Mouse (Mus musculus): ENCODE data around the gene Nipa1.
A peak's percentile ranks its signal among the peaks of the same experiment; 100 is the strongest.
"Not testable (repeated sequence)": the region's sequence is repeated elsewhere in the genome, so short reads cannot be mapped to it uniquely, and the experiment has no call there.

Nipa1 gene

GRCm38 (mm10) chr7:56019930-56020253 lies at the start of gene Nipa1:
TSS of gene Nipa1 (minus strand) at chr7:56019954.
- no peak for DNase-seq (ENCODE audit: low spot score in 2 of 2)

DNA sequence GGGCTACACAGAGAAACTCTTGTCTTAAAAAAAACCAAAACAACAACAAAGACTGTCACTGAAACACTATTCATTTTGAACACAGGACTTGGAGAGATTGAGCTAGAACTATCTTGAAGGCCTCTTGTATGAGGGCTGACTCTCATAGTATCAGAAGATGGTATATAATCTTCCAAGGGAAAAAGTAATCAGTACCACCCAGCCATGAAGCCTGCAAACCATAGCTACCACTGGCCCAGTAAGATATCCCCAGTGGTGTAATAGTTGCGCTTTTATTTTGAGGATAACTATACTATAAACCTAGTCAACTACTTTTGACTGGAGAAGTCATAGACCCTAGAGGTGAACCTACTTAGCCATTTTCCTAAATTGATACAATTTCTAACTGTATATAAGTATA lies 46.9 kb upstream of the Nipa1 start:
- no peak for DNase-seq (ENCODE audit: low spot score in 2 of 2)

- no peak for DNase-seq (ENCODE audit: low spot score in 2 of 2)
These were observed 46.4 kb upstream of the Nipa1 start for GRCm38 (mm10) chr7:56066136-56066535.

DNA sequence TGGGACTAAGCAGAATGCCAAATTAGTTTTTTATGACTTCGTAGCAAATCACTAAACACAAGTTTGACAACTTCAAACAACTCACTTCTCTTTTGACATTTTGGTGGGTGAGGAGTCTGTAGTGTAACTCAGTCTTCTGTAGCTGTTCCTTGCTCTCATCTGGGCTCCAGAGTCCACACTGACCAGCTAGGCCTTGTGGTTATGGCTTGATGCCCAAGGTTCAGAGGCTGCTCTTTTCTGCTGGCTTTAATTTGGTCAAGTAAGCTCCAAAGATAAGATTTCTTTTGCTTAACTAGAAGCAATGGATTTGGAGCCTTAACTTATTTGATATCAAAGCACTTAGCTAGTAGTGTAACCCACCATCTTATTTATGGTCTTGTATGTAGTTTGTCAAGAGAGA lies 45.1 kb upstream of the Nipa1 start:
- DNase-seq (ENCODE audit: low spot score in 2 of 2) = no peak

DNA sequence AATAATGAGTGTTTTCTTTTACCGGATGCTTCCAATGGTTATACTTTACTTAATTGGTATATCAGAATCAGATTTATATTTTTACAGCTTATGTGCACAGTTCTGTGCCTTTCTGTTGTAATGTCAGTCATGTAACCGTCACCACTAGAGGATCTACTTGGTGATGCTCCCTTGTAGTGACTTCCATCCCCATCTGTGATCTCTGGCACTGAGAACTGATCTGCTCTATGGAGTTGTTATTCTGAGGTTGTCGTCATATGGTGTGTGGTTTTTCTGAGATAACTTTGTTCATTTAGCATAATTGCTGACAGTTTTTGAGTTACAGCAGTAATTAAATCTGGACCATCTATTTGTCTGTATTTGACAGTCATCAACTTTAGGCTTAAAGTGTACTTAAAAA lies 35.6 kb upstream of the Nipa1 start:
- DNase-seq (ENCODE audit: low spot score in 2 of 2) = no peak

- no peak for DNase-seq (ENCODE audit: low spot score in 2 of 2)
These were observed 33.2 kb upstream of the Nipa1 start for GRCm38 (mm10) chr7:56052996-56053395.

DNA sequence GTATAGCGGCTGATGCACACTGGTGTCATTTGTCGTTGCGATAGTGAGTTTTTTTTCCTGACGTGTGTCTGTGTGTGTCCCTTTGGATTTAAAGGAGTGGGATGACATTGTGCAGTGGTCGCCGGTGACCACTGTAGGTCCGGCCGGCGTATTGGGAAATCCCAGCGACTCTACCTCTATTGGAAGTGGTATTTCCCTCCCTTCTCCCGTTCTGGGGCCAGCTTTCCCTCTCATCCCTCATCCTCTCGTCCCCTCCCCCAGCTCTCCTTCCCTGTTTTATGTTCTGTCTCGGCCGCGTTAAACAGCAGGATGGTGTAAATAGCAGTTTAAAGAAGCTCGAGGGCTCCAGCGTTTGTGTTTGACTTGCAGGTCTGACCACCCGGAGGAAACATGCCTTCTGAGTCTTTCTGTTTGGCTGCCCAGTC lies 30.7 kb upstream of the Nipa1 start:
- peak in 1 of 2 experiments; percentile 3 for DNase-seq (ENCODE audit: low spot score in 2 of 2)

- DNase-seq (ENCODE audit: low spot score in 2 of 2) = peak; percentile 95 to 96
These were observed 30.1 kb upstream of the Nipa1 start, which contains the start of gene Herc2 for GRCm38 (mm10) chr7:56049831-56050321. TSS of gene Herc2 (plus strand) at chr7:56050196.

GRCm38 (mm10) chr7:56047178-56047577 lies 27.4 kb upstream of the Nipa1 start:
- DNase-seq (ENCODE audit: low spot score in 2 of 2) = no peak

DNA sequence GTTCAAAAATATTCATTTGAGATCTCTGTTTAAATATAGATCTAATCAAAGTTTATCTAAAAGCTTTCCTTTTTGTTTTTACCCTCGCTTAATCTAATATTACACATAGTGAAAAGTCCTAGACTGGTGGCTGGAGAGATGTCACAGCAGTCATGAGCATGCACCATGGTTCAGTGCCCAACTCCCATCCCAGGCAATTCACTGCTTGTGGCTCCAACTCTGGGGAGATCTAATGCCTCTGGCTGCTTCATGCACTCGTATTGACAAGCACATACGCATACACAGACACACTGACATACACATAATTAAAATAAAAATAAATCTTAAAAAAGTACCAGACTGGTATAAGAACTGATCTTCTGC lies 24.5 kb upstream of the Nipa1 start:
- DNase-seq (ENCODE audit: low spot score in 2 of 2) = no peak

DNA sequence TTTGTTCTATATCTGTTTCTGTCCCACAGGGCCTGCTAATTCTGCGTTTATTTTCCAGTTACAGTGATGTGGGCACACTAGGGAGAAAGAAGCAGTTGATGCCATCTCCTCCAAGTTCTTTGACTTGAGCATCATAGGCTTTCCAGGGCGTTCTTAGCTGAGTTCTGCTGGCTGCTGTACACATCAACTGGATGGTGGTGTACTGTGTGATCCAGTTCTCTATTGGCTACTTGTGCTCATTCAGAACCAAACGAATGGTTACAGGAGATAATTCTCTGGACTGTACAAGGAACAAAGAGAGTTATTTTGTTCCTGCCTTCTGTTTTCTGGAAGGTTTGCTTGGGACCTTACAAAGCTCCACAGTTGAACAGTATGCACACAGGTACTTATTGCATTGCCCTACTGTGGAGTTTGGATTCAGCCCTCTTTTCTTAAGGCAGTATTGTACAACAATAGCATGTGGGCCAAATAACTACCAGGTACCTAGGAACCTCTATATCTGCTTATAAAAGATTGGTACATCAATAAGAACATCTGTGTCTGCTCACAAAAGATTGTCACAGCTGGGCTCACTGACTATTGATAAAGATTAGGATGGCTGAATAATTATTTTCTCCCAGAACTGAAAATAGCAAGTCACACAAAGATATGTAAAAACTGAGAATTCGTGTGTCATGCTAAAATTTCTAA lies 24.0 kb upstream of the Nipa1 start:
- DNase-seq (ENCODE audit: low spot score in 2 of 2) = no peak

- DNase-seq (ENCODE audit: low spot score in 2 of 2) = peak; percentile 50 to 75
These were observed 22.6 kb upstream of the Nipa1 start for GRCm38 (mm10) chr7:56042353-56042752.

- DNase-seq (ENCODE audit: low spot score in 2 of 2) = no peak
These were observed 3.8 kb upstream of the Nipa1 start for GRCm38 (mm10) chr7:56023586-56023985.

- peak in 1 of 2 experiments; percentile 11 for DNase-seq (ENCODE audit: low spot score in 2 of 2)
These were observed 503 bp downstream of the Nipa1 start for GRCm38 (mm10) chr7:56018972-56019929.

GRCm38 (mm10) chr7:56018446-56018971 lies 1.2 kb downstream of the Nipa1 start:
- DNase-seq (ENCODE audit: low spot score in 2 of 2) = no peak

DNA sequence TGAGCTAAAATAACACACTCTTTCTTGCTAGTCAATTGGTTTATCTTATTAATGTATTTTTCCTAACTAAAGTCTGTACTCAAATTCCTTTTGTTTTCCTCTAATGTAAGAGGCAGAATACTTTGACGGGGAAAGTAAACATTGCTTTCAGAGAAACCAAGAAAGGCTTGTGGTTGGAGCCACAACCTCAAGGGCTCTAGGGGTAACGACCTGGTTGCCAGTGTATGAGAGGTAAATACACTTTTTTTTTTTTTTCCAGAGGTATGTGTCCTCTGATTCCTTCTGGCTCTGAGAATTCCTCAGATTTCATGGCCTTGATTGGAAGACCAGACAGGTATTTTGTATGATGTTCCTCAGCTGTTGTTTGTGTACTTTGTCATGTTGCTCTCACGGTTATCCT lies 2.0 kb downstream of the Nipa1 start:
- DNase-seq (ENCODE audit: low spot score in 2 of 2) = no peak

DNA sequence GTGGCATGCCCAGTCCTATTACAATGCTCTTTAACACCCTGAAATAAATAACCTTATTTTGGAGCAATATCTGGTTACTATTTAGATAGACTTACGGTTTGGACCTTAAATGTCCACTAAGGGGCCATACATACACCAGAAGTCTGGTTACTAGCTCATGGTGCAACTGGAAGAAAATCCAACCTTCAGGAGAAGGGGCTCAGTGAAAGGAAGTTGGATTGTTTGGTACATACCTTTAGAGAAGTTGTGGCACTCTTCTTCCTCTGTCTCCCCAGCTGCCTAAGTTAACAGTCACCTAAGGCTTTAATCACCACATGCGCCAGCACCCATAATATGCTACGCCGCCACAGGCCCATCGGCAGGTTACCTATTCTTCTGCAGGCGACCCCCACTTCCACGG lies 3.9 kb downstream of the Nipa1 start:
- no peak for DNase-seq (ENCODE audit: low spot score in 2 of 2)

DNA sequence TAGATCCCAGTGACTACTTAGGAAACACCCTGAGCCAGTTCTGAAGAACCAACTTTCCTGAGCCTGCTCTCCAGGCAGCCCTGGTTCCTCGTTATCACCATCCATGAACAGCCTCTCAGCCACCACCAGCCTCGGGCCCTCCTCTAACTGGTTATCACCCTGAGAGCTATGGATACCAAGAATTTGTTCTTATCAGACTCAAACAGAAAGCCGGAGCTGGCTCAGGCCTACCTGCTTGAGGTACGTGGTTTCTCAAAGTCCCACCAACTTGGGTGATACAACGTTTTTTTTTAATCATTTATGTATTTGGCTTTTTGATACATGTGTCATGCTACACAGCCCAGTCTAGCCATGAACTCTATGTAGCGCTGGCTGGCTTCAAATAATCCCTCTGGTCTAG lies 4.6 kb downstream of the Nipa1 start:
- DNase-seq (ENCODE audit: low spot score in 2 of 2) = no peak

DNA sequence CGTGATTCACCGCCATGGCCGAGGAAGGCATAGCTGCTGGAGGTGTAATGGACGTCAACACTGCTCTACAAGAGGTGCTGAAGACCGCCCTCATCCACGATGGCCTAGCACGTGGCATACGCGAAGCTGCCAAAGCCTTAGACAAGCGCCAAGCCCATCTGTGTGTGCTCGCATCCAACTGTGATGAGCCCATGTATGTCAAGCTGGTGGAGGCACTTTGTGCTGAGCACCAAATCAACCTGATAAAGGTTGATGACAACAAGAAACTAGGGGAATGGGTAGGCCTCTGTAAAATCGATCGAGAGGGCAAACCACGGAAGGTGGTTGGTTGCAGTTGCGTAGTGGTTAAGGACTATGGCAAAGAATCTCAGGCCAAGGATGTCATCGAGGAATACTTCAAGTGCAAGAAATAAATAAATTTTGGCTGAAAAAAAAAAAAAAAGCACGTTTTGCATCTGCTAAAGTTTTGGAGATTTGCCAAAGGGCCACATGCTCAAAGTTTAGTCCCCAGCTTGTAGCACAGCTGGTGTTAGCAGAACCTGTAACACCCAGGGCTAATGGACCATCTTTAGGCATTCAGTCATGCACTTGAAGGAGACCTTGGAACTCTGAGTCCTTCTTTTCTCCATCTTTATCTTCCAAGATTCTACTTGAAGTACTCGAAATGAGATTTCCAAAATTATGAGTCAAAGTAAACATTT lies 5.6 kb downstream of the Nipa1 start:
- DNase-seq (ENCODE audit: low spot score in 2 of 2) = not testable (repeated sequence)

GRCm38 (mm10) chr7:56013261-56014001 lies 6.3 kb downstream of the Nipa1 start:
- DNase-seq (ENCODE audit: low spot score in 2 of 2) = no peak

- DNase-seq (ENCODE audit: low spot score in 2 of 2) = no peak
These were observed 8.8 kb downstream of the Nipa1 start for GRCm38 (mm10) chr7:56011018-56011333.
